Mouse (Mus musculus): Measurements from ENCODE around the gene Baz2b.
"Not testable (repeated sequence)": the region's sequence is repeated elsewhere in the genome, so short reads cannot be mapped to it uniquely, and the experiment has no call there.

DNA sequence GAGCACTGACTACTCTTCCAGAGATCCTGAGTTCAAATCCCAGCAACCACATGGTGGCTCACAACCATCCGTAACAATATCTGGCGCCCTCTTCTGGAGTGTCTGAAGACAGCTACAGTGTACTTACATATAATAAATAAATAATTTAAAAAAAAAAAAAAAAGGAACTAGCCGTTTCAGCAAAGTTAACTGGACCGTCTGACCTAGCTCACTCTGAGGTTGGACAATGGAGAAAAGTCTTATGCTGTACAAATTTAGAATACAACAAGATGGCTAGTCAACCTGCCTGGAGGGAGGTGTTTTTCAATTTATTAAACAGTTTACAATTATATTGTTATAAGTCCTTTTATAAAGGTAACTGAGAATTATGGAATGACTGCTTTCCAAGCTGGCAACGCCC, 357.8 kb downstream of the Baz2b start:
- TF ChIP-seq CTCF, POLR2A (IDR thresholded peaks at IDR 0.05; ENCODE audit: insufficient read depth, low read depth, low read length): not testable (repeated sequence)
